Mouse (Mus musculus) neural tube, embryonic 14.5 days (tissue): ENCODE results near the gene Itih2. TPM values are rescaled to one million over a fixed set of nuclear protein-coding genes. Genes with fewer than 3 reads are reported as not detected.

Experiments
- ATAC-seq: fragments of 200-750 bp; cut with Nextera tagmentation; 2 replicates; pipeline ENCODE4 v1.8.0; 2017; ENCODE audit warnings: low read depth, mild to moderate bottlenecking, moderate TSS enrichment, moderate library complexity
- H3K27ac ChIP-seq: fragments of 300-500 bp; sonication (generic); 2 replicates; pipeline ENCODE4 v1.5.1; 2014; ENCODE audit warnings: low read depth, mild to moderate bottlenecking, control low read depth, low read length, moderate library complexity, mixed read lengths
- H3K27me3 ChIP-seq: fragments of 300-500 bp; sonication (generic); 2 replicates; pipeline ENCODE4 v1.6.1; 2014; ENCODE audit warnings: low read length; ENCODE audit not compliant: control insufficient read depth, insufficient read depth
- H3K36me3 ChIP-seq: fragments of 300-500 bp; sonication (generic); 2 replicates; pipeline ENCODE4 v1.6.1; 2014; ENCODE audit warnings: low read length, mixed read lengths; ENCODE audit not compliant: control insufficient read depth, insufficient read depth
- H3K4me1 ChIP-seq: fragments of 300-500 bp; sonication (generic); 2 replicates; pipeline ENCODE4 v1.6.1; 2014; ENCODE audit warnings: low read length; ENCODE audit not compliant: control insufficient read depth, insufficient read depth
- H3K4me2 ChIP-seq: fragments of 300-500 bp; sonication (generic); 2 replicates; pipeline ENCODE4 v1.6.1; 2014; ENCODE audit warnings: mild to moderate bottlenecking, low read depth, low read length, control low read depth
- H3K4me3 ChIP-seq: fragments of 300-500 bp; sonication (generic); 2 replicates; pipeline ENCODE4 v1.5.1; 2014; ENCODE audit warnings: low read depth, low read length, control low read depth, mixed read lengths
- H3K9ac ChIP-seq: fragments of 300-500 bp; sonication (generic); replicated peaks from 2 replicates; pipeline ENCODE4 v1.6.1; 2014; ENCODE audit warnings: low read depth, mild to moderate bottlenecking, control low read depth, low read length, mixed read lengths
- H3K9me3 ChIP-seq: fragments of 300-500 bp; sonication (generic); 2 replicates; pipeline ENCODE4 v1.6.1; 2016; ENCODE audit warnings: low read length; ENCODE audit not compliant: control insufficient read depth
- WGBS: fragments of 180-500 bp; shearing (Covaris S2); extraction: QIAGEN DNeasy Blood & Tissue Kit; methylation state at CpG from one replicate; pipeline ENCODE4 v1.1.7; 2014; 5-methylcytosine and 5-hydroxymethylcytosine counted together
- polyA plus RNA-seq: library from polyadenylated mRNA; unstranded; fragments of >200 nt; fragmentation: Nextera tagmentation; extraction: Ambion mirVana; gene quantifications from 2 replicates; pipeline ENCODE4 v1.2.1, GENCODE M21; 2014

Gene Itih2
- polyA plus RNA-seq, 1 experiment from 2014 or later = 0.23 TPM

GRCm38 (mm10) chr2:10127471-10127870, 3.7 kb downstream of the Itih2 start:
- H3K27ac ChIP-seq = no peak overlapping the region
- H3K9me3 ChIP-seq = no peaks in the 10 kb centered on the region
- 92% methylated on average over 5 of the region's 5 CpGs for WGBS
- H3K4me2 ChIP-seq = no peak overlapping the region
- H3K4me3 ChIP-seq = no peak overlapping the region
- H3K9ac ChIP-seq = no peak overlapping the region
- H3K36me3 ChIP-seq = no peaks in the 10 kb centered on the region
- H3K4me1 ChIP-seq = no peaks in the 10 kb centered on the region
- ATAC-seq = no peak
- H3K27me3 ChIP-seq = no peaks in the 10 kb centered on the region

GRCm38 (mm10) chr2:10126122-10126521, 5.1 kb downstream of the Itih2 start:
- H3K9me3 ChIP-seq = no peaks in the 10 kb centered on the region
- no peak overlapping the region for H3K4me2 ChIP-seq
- no peaks in the 10 kb centered on the region for H3K4me1 ChIP-seq
- no peak overlapping the region for H3K27ac ChIP-seq
- no peak overlapping the region for H3K4me3 ChIP-seq
- no peaks in the 10 kb centered on the region for H3K36me3 ChIP-seq
- WGBS = 92% methylated on average over 4 of the region's 4 CpGs
- no peak overlapping the region for H3K9ac ChIP-seq
- no peak for ATAC-seq
- no peaks in the 10 kb centered on the region for H3K27me3 ChIP-seq

GRCm38 (mm10) chr2:10121826-10122225, 9.4 kb downstream of the Itih2 start:
- 68% methylated on average over 3 of the region's 3 CpGs for WGBS
- no peak overlapping the region for H3K9ac ChIP-seq
- H3K36me3 ChIP-seq = no peaks in the 10 kb centered on the region
- H3K4me1 ChIP-seq = no peaks in the 10 kb centered on the region
- H3K4me3 ChIP-seq = no peak overlapping the region
- H3K4me2 ChIP-seq = no peak overlapping the region
- no peaks in the 10 kb centered on the region for H3K27me3 ChIP-seq
- ATAC-seq = no peak
- H3K9me3 ChIP-seq = no peaks in the 10 kb centered on the region
- H3K27ac ChIP-seq = no peak overlapping the region

- no peaks in the 10 kb centered on the region for H3K9me3 ChIP-seq
- H3K27ac ChIP-seq = no peak overlapping the region
- 89% methylated on average over 8 of the region's 8 CpGs for WGBS
- no peak overlapping the region for H3K4me2 ChIP-seq
- no peak overlapping the region for H3K4me3 ChIP-seq
- H3K9ac ChIP-seq = no peak overlapping the region
- no peak for ATAC-seq
- no peaks in the 10 kb centered on the region for H3K36me3 ChIP-seq
- H3K27me3 ChIP-seq = no peaks in the 10 kb centered on the region
- no peaks in the 10 kb centered on the region for H3K4me1 ChIP-seq
Measured at GRCm38 (mm10) chr2:10119276-10119675, 11.9 kb downstream of the Itih2 start.

- H3K36me3 ChIP-seq = no peaks in the 10 kb centered on the region
- no peaks in the 10 kb centered on the region for H3K27me3 ChIP-seq
- H3K4me1 ChIP-seq = no peaks in the 10 kb centered on the region
- no peak overlapping the region for H3K9ac ChIP-seq
- H3K4me2 ChIP-seq = no peak overlapping the region
- 63% methylated on average over 1 of the region's 1 CpGs for WGBS
- ATAC-seq = no peak
- H3K9me3 ChIP-seq = no peaks in the 10 kb centered on the region
- H3K4me3 ChIP-seq = no peak overlapping the region
- H3K27ac ChIP-seq = no peak overlapping the region
Measured at GRCm38 (mm10) chr2:10118751-10119150, 12.4 kb downstream of the Itih2 start.

GRCm38 (mm10) chr2:10108535-10109189, 22.5 kb downstream of the Itih2 start:
- H3K27ac ChIP-seq = no peak overlapping the region; the same call in 1 of the 2 replicates
- 46% methylated on average over 6 of the region's 6 CpGs for WGBS
- ATAC-seq = peak; percentile 87

GRCm38 (mm10) chr2:10101180-10101579, 30.0 kb downstream of the Itih2 start:
- Histone ChIP-seq H3K27me3 (no peaks in the 10 kb centered on the region), H3K4me1 (no peaks in the 10 kb centered on the region), H3K9me3 (no peaks in the 10 kb centered on the region), H3K36me3 (no peaks in the 10 kb centered on the region), H3K4me2 (no peak overlapping the region), H3K27ac (no peak overlapping the region), H3K4me3 (no peak overlapping the region), H3K9ac (no peak overlapping the region)
- WGBS = 45% methylated on average over 6 of the region's 6 CpGs
- ATAC-seq = peak; percentile 55; the same call in 1 of the 2 replicates

More at GRCm38 (mm10) chr2:10108535-10109189, 22.5 kb downstream of the Itih2 start:
- H3K36me3 ChIP-seq = no peaks in the 10 kb centered on the region
- H3K27me3 ChIP-seq = no peaks in the 10 kb centered on the region
- no peak overlapping the region for H3K4me2 ChIP-seq
- no peak overlapping the region for H3K9ac ChIP-seq
- no peaks in the 10 kb centered on the region for H3K9me3 ChIP-seq
- no peak overlapping the region for H3K4me3 ChIP-seq
- H3K4me1 ChIP-seq = no peaks in the 10 kb centered on the region

GRCm38 (mm10) chr2:10100471-10100870, 30.7 kb downstream of the Itih2 start:
- no peak for ATAC-seq
- H3K4me2 ChIP-seq = no peak overlapping the region
- WGBS = 91% methylated on average over 2 of the region's 2 CpGs
- H3K9ac ChIP-seq = no peak overlapping the region
- H3K9me3 ChIP-seq = no peaks in the 10 kb centered on the region
- H3K4me1 ChIP-seq = no peaks in the 10 kb centered on the region
- H3K36me3 ChIP-seq = no peaks in the 10 kb centered on the region
- no peak overlapping the region for H3K4me3 ChIP-seq
- H3K27ac ChIP-seq = no peak overlapping the region
- no peaks in the 10 kb centered on the region for H3K27me3 ChIP-seq

- no peaks in the 10 kb centered on the region for H3K4me1 ChIP-seq
- H3K27me3 ChIP-seq = no peaks in the 10 kb centered on the region
- H3K4me3 ChIP-seq = no peak overlapping the region
- H3K9ac ChIP-seq = no peak overlapping the region
- 40% methylated on average over 9 of the region's 9 CpGs for WGBS
- ATAC-seq = peak; percentile 33; the same call in 1 of the 2 replicates
- peaks cover under 1% of the 10 kb centered on the region; the same call in 1 of the 2 replicates for H3K36me3 ChIP-seq
- no peaks in the 10 kb centered on the region for H3K9me3 ChIP-seq
- H3K27ac ChIP-seq = no peak overlapping the region
- H3K4me2 ChIP-seq = no peak overlapping the region
Measured at GRCm38 (mm10) chr2:10098598-10099215, 32.5 kb downstream of the Itih2 start.
